Mouse (Mus musculus) gastrocnemius, adult 8-10 months (tissue): ENCODE results near the gene Iars2. TPM values are rescaled to one million over a fixed set of nuclear protein-coding genes. Genes with fewer than 3 reads are reported as not detected.
A peak's percentile ranks its signal among the peaks of the same experiment; 100 is the strongest.

Source experiments
- microRNA-seq: library from miRNA; unstranded; fragments of <30 nt; microRNA quantifications from one replicate; pipeline ENCODE4 v1.2.0, GENCODE M21; 2022
- total RNA-seq, 4 experiments: library from RNA; stranded (reverse); gene quantifications; 2 replicates each; pipeline ENCODE4 v1.2.4; 2022

Iars2 gene
- total RNA-seq, 4 experiments from 2014 or later, result 38.0 to 43.6 (median 41.7) TPM

Small RNAs within 50 kb of the gene (microRNA-seq; reads per million reads assigned to microRNA genes)
- gene Mir194-1 (not detected), gene Mir215 (not detected), gene Mir664 (171 reads per million, percentile 58 among the genes with 10 or more reads in this experiment)

Other genes with a start within 250 kb of the Iars2 start
- 10 to 100 TPM; 17.5 to 20.7 (median 17.7) TPM for gene Rab3gap2, start 125.3 kb downstream of the Iars2 start, total RNA-seq
- 10 to 100 TPM; 14.9 to 28.3 (median 18.1) TPM for gene Bpnt1, start 2.8 kb upstream of the Iars2 start, total RNA-seq
- 100 to 1,000 TPM; 138 to 148 (median 142) TPM for gene Eprs, start 33.6 kb upstream of the Iars2 start, total RNA-seq
- not detected for gene Slc30a10, start 125.5 kb upstream of the Iars2 start, total RNA-seq